Mouse (Mus musculus) bone marrow, adult 2 months (tissue): ENCODE measurements around the gene 9930021J03Rik. TPM values are rescaled to one million over a fixed set of nuclear protein-coding genes. Genes with fewer than 3 reads are reported as not detected.

Experiments used
- H3K27ac ChIP-seq: fragments of 200-500 bp; 2 replicates; pipeline ENCODE4 v1.5.1; 2012; ENCODE audit warnings: low read depth, mild to moderate bottlenecking, control low read depth, inconsistent platforms, low read length; ENCODE audit not compliant: control insufficient read depth, poor library complexity, insufficient read depth
- H3K4me1 ChIP-seq: fragments of 200-500 bp; 2 replicates; pipeline ENCODE4 v1.6.1; 2011; ENCODE audit warnings: low read length; ENCODE audit not compliant: control insufficient read depth, insufficient read depth
- H3K4me3 ChIP-seq: fragments of 200-500 bp; replicated peaks from 2 replicates; pipeline ENCODE3; 2011; ENCODE audit warnings: mild to moderate bottlenecking, low read depth, low read length, control low read depth; ENCODE audit not compliant: control insufficient read depth
- CTCF ChIP-seq: fragments of 200-500 bp; IDR thresholded peaks from 2 replicates; pipeline ENCODE4 v1.5.1; 2011; ENCODE audit warnings: low read length, control low read depth; ENCODE audit not compliant: control insufficient read depth, insufficient read depth
- POLR2A ChIP-seq: fragments of 200-500 bp; IDR thresholded peaks from 2 replicates; pipeline ENCODE4 v1.6.1; 2011; ENCODE audit warnings: low read depth, mild to moderate bottlenecking, control low read depth, low read length, borderline replicate concordance; ENCODE audit not compliant: control insufficient read depth
- WGBS: fragments of 180-500 bp; shearing (Covaris S2); methylation state at CpG from one replicate; pipeline ENCODE4 v1.1.7; 2018; 5-methylcytosine and 5-hydroxymethylcytosine counted together
- polyA plus RNA-seq: library from polyadenylated mRNA; stranded (reverse); fragments of >200 nt; gene quantifications from 2 replicates; pipeline ENCODE4 v1.2.4, GENCODE M21; 2011; ENCODE audit warnings: low replicate concordance; ENCODE audit not compliant: missing spikeins, insufficient read depth, insufficient read length

The 9930021J03Rik gene
- polyA plus RNA-seq, 1 experiment, result 9.4 TPM

GRCm38 (mm10) chr19:29840642-29841041 is 34.9 kb upstream of the 9930021J03Rik start:
- no peak overlapping the region for H3K27ac ChIP-seq
- WGBS, result 83% methylated on average over 4 of the region's 4 CpGs
- TF ChIP-seq POLR2A (no peak), CTCF (no peak)
- H3K4me1 ChIP-seq, result no peaks in the 10 kb centered on the region
- no peak overlapping the region for H3K4me3 ChIP-seq

GRCm38 (mm10) chr19:29838636-29839135 is 32.9 kb upstream of the 9930021J03Rik start:
- TF ChIP-seq CTCF (no peak), POLR2A (no peak)
- Histone ChIP-seq H3K4me1 (no peaks in the 10 kb centered on the region; the same call in 1 of the 2 replicates), H3K27ac (no peak overlapping the region), H3K4me3 (no peak overlapping the region)
- WGBS, result 73% methylated on average over 3 of the region's 3 CpGs

GRCm38 (mm10) chr19:29838171-29838570 is 32.4 kb upstream of the 9930021J03Rik start:
- Histone ChIP-seq H3K4me1 (no peaks in the 10 kb centered on the region; the same call in 1 of the 2 replicates), H3K4me3 (no peak overlapping the region), H3K27ac (no peak overlapping the region)
- no peak for TF ChIP-seq POLR2A
- TF ChIP-seq CTCF, result no peak
- 78% methylated on average over 1 of the region's 1 CpGs for WGBS

- 53% methylated on average over 3 of the region's 3 CpGs for WGBS
- Histone ChIP-seq H3K27ac (no peak overlapping the region), H3K4me3 (no peak overlapping the region), H3K4me1 (no peaks in the 10 kb centered on the region; the same call in 1 of the 2 replicates)
- TF ChIP-seq POLR2A (no peak), CTCF (no peak)
Measured at GRCm38 (mm10) chr19:29835364-29836034, 29.7 kb upstream of the 9930021J03Rik start.

GRCm38 (mm10) chr19:29830911-29831310 is 25.1 kb upstream of the 9930021J03Rik start:
- Histone ChIP-seq H3K4me3 (no peak overlapping the region), H3K4me1 (no peaks in the 10 kb centered on the region; the same call in 1 of the 2 replicates), H3K27ac (no peak overlapping the region)
- TF ChIP-seq CTCF, result no peak
- no peak for TF ChIP-seq POLR2A
- whole genome bisulfite sequencing, result 65% methylated on average over 2 of the region's 2 CpGs

GRCm38 (mm10) chr19:29828558-29828957 is 22.8 kb upstream of the 9930021J03Rik start:
- H3K27ac ChIP-seq, result no peak overlapping the region
- WGBS, result 69% methylated on average over 5 of the region's 5 CpGs
- H3K4me3 ChIP-seq, result no peak overlapping the region
- TF ChIP-seq CTCF (no peak), POLR2A (no peak)
- H3K4me1 ChIP-seq, result no peaks in the 10 kb centered on the region

GRCm38 (mm10) chr19:29826686-29827085 is 20.9 kb upstream of the 9930021J03Rik start:
- Histone ChIP-seq H3K27ac (no peak overlapping the region), H3K4me3 (no peak overlapping the region), H3K4me1 (no peaks in the 10 kb centered on the region)
- peak; percentile 34; the same call in 1 of the 2 replicates for TF ChIP-seq CTCF
- no peak for TF ChIP-seq POLR2A
- 74% methylated on average over 1 of the region's 1 CpGs for WGBS

GRCm38 (mm10) chr19:29825003-29825402 is 19.2 kb upstream of the 9930021J03Rik start:
- 3% methylated on average over 2 of the region's 2 CpGs for WGBS
- TF ChIP-seq CTCF (no peak), POLR2A (no peak)
- Histone ChIP-seq H3K4me1 (no peaks in the 10 kb centered on the region), H3K4me3 (no peak overlapping the region), H3K27ac (no peak overlapping the region)
